Mouse (Mus musculus): ENCODE measurements around the gene Tpi1. TPM values are rescaled to one million over a fixed set of nuclear protein-coding genes. Genes with fewer than 3 reads are reported as not detected.
"Not testable (repeated sequence)": the region's sequence is repeated elsewhere in the genome, so short reads cannot be mapped to it uniquely, and the experiment has no call there.

Gene Tpi1
- total RNA-seq, 1 experiment from 2014 or later: 64.8 TPM

DNA sequence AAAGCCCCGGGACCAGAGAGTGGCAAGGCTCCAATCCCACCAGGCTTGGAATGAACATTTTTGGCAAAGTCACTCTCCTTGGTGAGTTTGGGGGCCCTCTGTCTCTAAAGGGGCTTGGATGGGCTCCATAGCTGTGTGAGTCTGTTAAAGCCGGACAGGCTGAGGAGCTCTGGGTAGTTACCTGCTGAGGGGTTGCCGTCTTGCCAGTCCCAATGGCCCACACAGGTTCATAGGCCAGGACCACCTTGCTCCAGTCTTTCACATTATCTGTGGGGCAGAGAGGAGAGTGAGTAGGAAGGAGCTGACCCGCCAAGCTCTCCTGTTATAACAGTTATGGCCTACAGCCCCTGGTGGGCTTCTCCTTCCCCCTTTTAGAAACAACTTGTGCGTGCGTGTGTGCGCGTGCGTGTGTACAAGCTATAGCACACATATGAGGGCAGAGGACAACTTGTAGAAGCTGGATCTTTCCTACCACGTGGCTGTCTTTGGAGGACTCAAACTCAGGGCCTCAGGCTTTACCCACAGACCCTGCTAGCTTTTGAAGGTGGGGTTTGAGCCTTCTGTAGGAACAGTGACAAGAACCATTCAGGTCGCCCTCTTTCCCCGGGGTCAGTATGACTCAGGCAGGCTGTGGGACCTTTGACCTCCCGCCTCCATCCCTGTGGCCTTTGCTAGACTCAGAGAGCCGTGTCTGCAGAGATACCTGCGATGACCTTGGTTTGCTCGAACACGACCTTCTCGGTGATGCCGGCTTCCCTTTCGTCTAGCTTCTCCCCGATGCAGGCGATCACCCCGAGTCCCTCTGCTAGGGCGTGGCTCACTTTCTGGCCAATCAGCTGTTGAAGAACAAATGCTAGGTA is 2.2 kb downstream of the Tpi1 start:
- ATAC-seq (ENCODE audit: extremely low read depth, insufficient number of reproducible peaks, low FRiP score, poor library complexity, severe bottlenecking): no peak

GRCm38 (mm10) chr6:124811403-124811665 is 2.8 kb downstream of the Tpi1 start:
- no peak for ATAC-seq (ENCODE audit: extremely low read depth, insufficient number of reproducible peaks, low FRiP score, poor library complexity, severe bottlenecking)

GRCm38 (mm10) chr6:124810566-124811402 is 3.3 kb downstream of the Tpi1 start:
- ATAC-seq (ENCODE audit: extremely low read depth, insufficient number of reproducible peaks, low FRiP score, poor library complexity, severe bottlenecking): not testable (repeated sequence)

DNA sequence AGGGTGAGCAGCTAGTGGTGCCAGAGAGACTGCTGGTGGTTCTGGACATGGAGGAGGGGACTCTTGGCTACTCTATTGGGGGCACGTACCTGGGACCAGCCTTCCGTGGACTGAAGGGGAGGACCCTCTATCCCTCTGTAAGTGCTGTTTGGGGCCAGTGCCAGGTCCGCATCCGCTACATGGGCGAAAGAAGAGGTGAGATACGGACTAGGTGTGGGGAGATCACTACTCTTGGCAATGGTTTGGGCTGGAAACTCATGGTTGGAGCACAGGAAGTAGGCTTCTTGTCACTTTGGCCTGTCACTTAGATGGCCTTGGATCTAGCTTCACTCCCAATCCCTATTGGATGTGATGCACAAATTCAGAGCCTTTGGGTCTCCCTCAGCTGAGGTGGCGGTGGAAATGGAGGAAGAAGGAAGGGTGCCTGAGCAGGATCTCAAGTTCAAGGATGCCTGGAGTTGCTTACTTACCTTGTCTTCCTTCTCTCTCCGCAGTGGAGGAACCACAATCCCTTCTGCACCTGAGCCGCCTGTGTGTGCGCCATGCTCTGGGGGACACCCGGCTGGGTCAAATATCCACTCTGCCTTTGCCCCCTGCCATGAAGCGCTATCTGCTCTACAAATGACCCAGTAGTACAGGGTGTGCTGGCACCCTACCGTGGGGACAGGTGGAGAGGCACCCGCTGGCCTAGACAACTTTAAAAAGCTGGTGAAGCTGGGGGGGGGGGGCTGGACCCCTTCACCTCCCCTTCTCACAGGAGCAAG is 4.1 kb downstream of the Tpi1 start:
- ATAC-seq (ENCODE audit: extremely low read depth, insufficient number of reproducible peaks, low FRiP score, poor library complexity, severe bottlenecking): no peak

GRCm38 (mm10) chr6:124809052-124809774 is 4.9 kb downstream of the Tpi1 start:
- ATAC-seq (ENCODE audit: extremely low read depth, insufficient number of reproducible peaks, low FRiP score, poor library complexity, severe bottlenecking): peak; percentile 25; the same call in 1 of the 2 replicates

GRCm38 (mm10) chr6:124808358-124809012 is 5.6 kb downstream of the Tpi1 start, which contains the start of gene Spsb2:
Gene Spsb2 (plus strand): TSS chr6:124808661.
- ATAC-seq (ENCODE audit: extremely low read depth, insufficient number of reproducible peaks, low FRiP score, poor library complexity, severe bottlenecking): peak; percentile 20; the same call in 1 of the 2 replicates

GRCm38 (mm10) chr6:124807986-124808357 is 6.1 kb downstream of the Tpi1 start:
- no peak for ATAC-seq (ENCODE audit: extremely low read depth, insufficient number of reproducible peaks, low FRiP score, poor library complexity, severe bottlenecking)

DNA sequence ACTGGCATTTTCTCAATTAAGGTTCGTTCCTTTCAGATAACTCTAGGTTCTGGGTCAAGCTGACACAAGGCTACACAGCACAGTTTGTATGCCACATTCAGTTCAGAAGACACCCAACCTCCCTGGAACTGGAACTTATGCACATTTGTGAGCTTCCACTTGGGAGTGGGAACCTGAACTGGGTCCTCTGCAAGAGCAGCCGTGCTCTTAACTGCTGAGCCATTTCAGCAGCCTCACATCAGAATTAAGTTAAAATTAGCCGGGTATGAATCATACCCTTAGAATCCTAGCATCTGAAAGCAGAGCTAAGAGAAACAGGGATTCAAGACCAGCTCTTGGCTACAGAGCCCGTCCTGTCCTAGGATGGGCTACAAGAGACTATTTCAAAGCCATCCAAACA is 6.7 kb downstream of the Tpi1 start:
- ATAC-seq (ENCODE audit: extremely low read depth, insufficient number of reproducible peaks, low FRiP score, poor library complexity, severe bottlenecking): no peak

DNA sequence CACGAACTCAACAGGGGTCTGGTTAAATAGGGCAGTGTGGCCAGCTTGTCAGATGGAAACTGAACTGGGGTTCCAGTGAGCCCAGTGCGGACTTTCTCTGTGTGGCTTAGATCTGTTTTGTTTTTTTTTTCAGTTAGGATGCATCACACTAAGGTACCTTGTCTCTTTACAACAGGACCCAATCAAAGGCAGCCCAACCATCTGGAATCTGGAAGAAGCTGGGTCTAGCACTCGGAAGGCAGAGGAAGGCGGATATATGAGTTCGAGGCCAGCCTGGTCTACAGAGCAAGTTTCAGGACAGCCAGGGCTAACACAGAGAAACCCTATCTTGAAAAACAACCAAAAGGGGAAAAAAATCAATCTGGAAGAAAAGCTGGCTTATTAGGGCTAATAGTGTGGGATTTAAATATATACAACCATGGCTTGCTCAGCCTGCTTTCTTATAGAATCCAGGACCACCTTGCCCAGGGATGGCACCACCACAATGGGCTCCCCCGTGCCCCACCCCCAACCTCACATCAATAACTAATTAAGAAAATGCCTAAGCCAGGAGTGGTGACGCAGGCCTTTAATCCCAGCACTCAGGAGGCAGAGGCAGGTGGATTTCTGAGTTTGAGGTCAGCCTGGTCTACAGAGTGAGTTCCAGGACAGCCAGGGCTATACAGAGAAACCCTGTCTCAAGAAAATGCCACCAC is 7.5 kb downstream of the Tpi1 start:
- ATAC-seq (ENCODE audit: extremely low read depth, insufficient number of reproducible peaks, low FRiP score, poor library complexity, severe bottlenecking): no peak

- ATAC-seq (ENCODE audit: extremely low read depth, insufficient number of reproducible peaks, low FRiP score, poor library complexity, severe bottlenecking): peak; percentile 91
These were observed 8.5 kb downstream of the Tpi1 start for GRCm38 (mm10) chr6:124805341-124806321.

GRCm38 (mm10) chr6:124804341-124804740 is 9.8 kb downstream of the Tpi1 start:
- ATAC-seq (ENCODE audit: extremely low read depth, insufficient number of reproducible peaks, low FRiP score, poor library complexity, severe bottlenecking): no peak

DNA sequence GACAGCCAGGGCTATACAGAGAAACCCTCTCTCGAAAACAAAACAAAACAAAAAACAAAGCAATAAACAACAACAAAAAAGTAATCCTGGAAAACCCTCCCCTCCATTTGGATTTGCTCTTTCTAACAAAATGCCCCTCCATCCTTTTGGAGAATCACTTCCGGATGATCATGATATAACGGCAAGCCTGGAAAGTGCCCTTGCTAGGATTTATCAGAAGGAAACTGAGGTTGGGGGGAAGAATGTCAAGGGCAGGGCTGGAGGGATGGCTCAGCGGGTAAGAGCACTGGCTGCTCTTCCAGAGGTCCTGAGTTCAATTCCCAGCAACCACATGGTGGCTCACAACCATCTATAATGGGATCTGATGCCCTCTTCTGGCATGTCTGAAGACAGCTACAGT is 10.4 kb downstream of the Tpi1 start:
- ATAC-seq (ENCODE audit: extremely low read depth, insufficient number of reproducible peaks, low FRiP score, poor library complexity, severe bottlenecking): not testable (repeated sequence)

DNA sequence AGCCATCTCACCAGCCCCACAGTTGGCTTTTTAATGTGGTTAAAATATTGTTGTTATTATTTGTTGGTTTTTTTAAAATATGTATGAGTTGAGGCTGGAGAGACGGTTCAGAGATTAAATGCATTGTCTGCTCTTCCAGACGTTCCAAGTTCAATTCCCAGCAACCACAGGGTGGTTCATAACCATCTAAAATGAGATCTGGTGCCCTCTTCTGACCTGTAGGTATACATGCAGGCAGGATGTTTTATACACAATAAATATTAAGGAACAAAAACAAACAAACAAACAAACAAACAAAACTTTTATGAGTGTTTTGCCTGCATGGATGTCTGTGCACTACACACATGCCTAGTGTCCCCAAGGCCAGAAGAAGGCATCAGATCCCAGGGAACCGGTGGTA is 11.0 kb downstream of the Tpi1 start:
- no peak for ATAC-seq (ENCODE audit: extremely low read depth, insufficient number of reproducible peaks, low FRiP score, poor library complexity, severe bottlenecking)

GRCm38 (mm10) chr6:124802400-124802799 is 11.7 kb downstream of the Tpi1 start:
- ATAC-seq (ENCODE audit: extremely low read depth, insufficient number of reproducible peaks, low FRiP score, poor library complexity, severe bottlenecking): not testable (repeated sequence)

GRCm38 (mm10) chr6:124796200-124796599 is 17.9 kb downstream of the Tpi1 start:
- no peak for ATAC-seq (ENCODE audit: extremely low read depth, insufficient number of reproducible peaks, low FRiP score, poor library complexity, severe bottlenecking)

GRCm38 (mm10) chr6:124795781-124796180 is 18.3 kb downstream of the Tpi1 start:
- no peak for ATAC-seq (ENCODE audit: extremely low read depth, insufficient number of reproducible peaks, low FRiP score, poor library complexity, severe bottlenecking)

DNA sequence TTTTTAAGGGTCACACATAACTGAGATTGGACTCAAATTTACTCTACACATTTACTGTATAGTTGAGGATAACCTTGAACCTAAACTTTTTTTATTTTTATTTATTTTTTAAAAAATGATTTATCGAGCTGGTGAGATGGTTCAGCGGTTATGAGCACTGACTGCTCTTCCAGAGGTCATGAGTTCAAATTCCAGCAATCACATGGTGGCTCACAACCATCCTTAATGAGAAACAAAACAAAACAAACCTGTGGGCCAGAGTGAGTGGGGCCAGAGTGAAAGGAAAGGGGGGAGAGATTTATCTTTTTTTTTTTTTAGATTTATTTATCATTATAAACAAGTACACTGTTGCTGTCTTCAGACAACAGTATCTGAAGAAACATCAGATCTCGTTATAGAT is 22.2 kb downstream of the Tpi1 start:
- no peak for ATAC-seq (ENCODE audit: extremely low read depth, insufficient number of reproducible peaks, low FRiP score, poor library complexity, severe bottlenecking)
